Comparison of ENCODE assay signal across 16 mouse cellular contexts in the genomic region with DNA sequence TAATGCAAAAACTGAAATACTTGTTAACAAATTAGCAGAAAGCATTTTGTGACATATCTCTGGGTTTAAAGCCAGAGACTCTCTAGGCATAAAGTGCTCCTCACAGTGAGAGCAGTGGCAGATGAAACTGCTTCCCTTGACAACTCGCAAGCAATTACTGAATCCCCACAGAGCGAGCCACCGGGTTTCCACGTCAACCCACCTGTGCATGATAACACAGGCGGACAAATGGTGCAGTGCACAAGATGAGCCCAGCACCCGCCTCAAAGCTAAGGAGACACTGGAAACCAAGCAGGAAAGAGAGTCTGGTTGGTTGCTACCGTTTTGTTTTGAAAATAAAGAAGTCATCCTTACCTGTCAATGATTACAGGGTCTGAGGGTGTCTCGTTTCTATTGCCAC. TPM values are rescaled to one million over a fixed set of nuclear protein-coding genes. Genes with fewer than 3 reads are reported as not detected.
DNase-seq lines count a peak whose midpoint lies in the region; ATAC-seq lines count a peak whose summit lies in the region.
"Had no signal": no experiment of that assay in that cellular context is flagged by ENCODE, and none has a peak within 500 bp of the region (broad histone marks: within the 10 kb centered on the region; RNA-seq: fewer than 3 reads in every experiment).

No protein-coding gene starts in this region.

- H3K4me1 ChIP-seq in limb, embryonic 11.5 days (ENCODE audit: control insufficient read depth, insufficient read depth, low read length): peaks cover 51% of the 10 kb centered on the region
- H3K4me1 ChIP-seq in limb, embryonic 10.5 days: peaks cover 91% of the 10 kb centered on the region
- H3K4me1 ChIP-seq in hindbrain, embryonic 11.5 days (replicated peaks; ENCODE audit: control insufficient read depth, insufficient read depth, low read length): peaks cover 21% of the 10 kb centered on the region; the same call in 1 of the 2 replicates
- peaks cover 38% of the 10 kb centered on the region for H3K4me1 ChIP-seq in midbrain, embryonic 11.5 days (ENCODE audit: control insufficient read depth, insufficient read depth, low read length)
- peaks cover 10% of the 10 kb centered on the region for H3K4me1 ChIP-seq in liver, embryonic 12.5 days

- H3K4me2 ChIP-seq in limb, embryonic 11.5 days (ENCODE audit: low read depth, severe bottlenecking): peak overlapping the region; percentile 24
- H3K4me2 ChIP-seq in hindbrain, embryonic 11.5 days (replicated peaks; ENCODE audit: low read depth, low read length): peak overlapping the region; percentile 34
- H3K4me2 ChIP-seq in midbrain, embryonic 11.5 days: peak overlapping the region; percentile 29
- no peak overlapping the region for H3K4me2 ChIP-seq in liver, embryonic 12.5 days
- H3K4me2 ChIP-seq: forebrain, embryonic 15.5 days; liver, embryonic 11.5 days had no signal

- no peak overlapping the region for H3K27ac ChIP-seq in limb, embryonic 11.5 days (replicated peaks; ENCODE audit: low read depth, low read length)
- no peak overlapping the region for H3K27ac ChIP-seq in limb, embryonic 10.5 days
- H3K27ac ChIP-seq in hindbrain, embryonic 11.5 days (ENCODE audit: low read depth, low read length): no peak overlapping the region
- H3K27ac ChIP-seq in midbrain, embryonic 11.5 days (ENCODE audit: low read depth, low read length): no peak overlapping the region; the same call in 1 of the 2 replicates
- no peak overlapping the region for H3K27ac ChIP-seq in liver, embryonic 12.5 days
- H3K27ac ChIP-seq: forebrain, embryonic 15.5 days had no signal

- H3K27me3 ChIP-seq in limb, embryonic 11.5 days (ENCODE audit: control insufficient read depth, insufficient read depth, low read length): peaks cover 10% of the 10 kb centered on the region
- peaks cover 56% of the 10 kb centered on the region for H3K27me3 ChIP-seq in limb, embryonic 10.5 days (ENCODE audit: low read depth, poor library complexity, severe bottlenecking)
- H3K27me3 ChIP-seq in hindbrain, embryonic 11.5 days (ENCODE audit: control insufficient read depth, insufficient read depth, low read length): peaks cover 4% of the 10 kb centered on the region
- H3K27me3 ChIP-seq in midbrain, embryonic 11.5 days (ENCODE audit: control insufficient read depth, insufficient read depth, low read length): peaks cover 48% of the 10 kb centered on the region
- peaks cover 84% of the 10 kb centered on the region for H3K27me3 ChIP-seq in liver, embryonic 12.5 days (replicated peaks)

- no peak overlapping the region; the same call in 1 of the 2 replicates for H3K4me3 ChIP-seq in limb, embryonic 11.5 days (ENCODE audit: low read depth, low read length)
- no peak overlapping the region for H3K4me3 ChIP-seq in limb, embryonic 10.5 days
- peak overlapping the region; percentile 23 for H3K4me3 ChIP-seq in hindbrain, embryonic 11.5 days (ENCODE audit: low read depth, low read length)
- H3K4me3 ChIP-seq in midbrain, embryonic 11.5 days (ENCODE audit: low read depth, low read length): peak overlapping the region; percentile 25
- no peak overlapping the region for H3K4me3 ChIP-seq in liver, embryonic 12.5 days
- H3K4me3 ChIP-seq: forebrain, embryonic 15.5 days had no signal

- H3K9me3 ChIP-seq in limb, embryonic 11.5 days (ENCODE audit: control insufficient read depth, low read length): no peaks in the 10 kb centered on the region
- no peaks in the 10 kb centered on the region for H3K9me3 ChIP-seq in limb, embryonic 10.5 days (replicated peaks)
- no peaks in the 10 kb centered on the region for H3K9me3 ChIP-seq in hindbrain, embryonic 11.5 days (ENCODE audit: control insufficient read depth, low read length)
- no peaks in the 10 kb centered on the region for H3K9me3 ChIP-seq in midbrain, embryonic 11.5 days (ENCODE audit: control insufficient read depth, low read length)
- H3K9me3 ChIP-seq in liver, embryonic 12.5 days (replicated peaks): no peaks in the 10 kb centered on the region
- H3K9me3 ChIP-seq: forebrain, embryonic 15.5 days had no signal

- WGBS in limb, embryonic 11.5 days: 12% methylated on average over 8 of the region's 8 CpGs
- 6% methylated on average over 8 of the region's 8 CpGs for whole genome bisulfite sequencing in limb, embryonic 10.5 days
- WGBS in hindbrain, embryonic 11.5 days: 10% methylated on average over 8 of the region's 8 CpGs
- 22% methylated on average over 8 of the region's 8 CpGs for WGBS in midbrain, embryonic 11.5 days
- WGBS in liver, embryonic 12.5 days (ENCODE audit: insufficient replicate concordance): 19% methylated on average over 8 of the region's 8 CpGs

- no peaks in the 10 kb centered on the region for H3K36me3 ChIP-seq in limb, embryonic 11.5 days (ENCODE audit: control insufficient read depth, insufficient read depth, low read length)
- H3K36me3 ChIP-seq in limb, embryonic 10.5 days: peaks cover 8% of the 10 kb centered on the region; the same call in 1 of the 2 replicates
- no peaks in the 10 kb centered on the region for H3K36me3 ChIP-seq in hindbrain, embryonic 11.5 days (ENCODE audit: control insufficient read depth, insufficient read depth, low read length)
- H3K36me3 ChIP-seq in midbrain, embryonic 11.5 days (ENCODE audit: control insufficient read depth, insufficient read depth, low read length): no peaks in the 10 kb centered on the region
- no peaks in the 10 kb centered on the region for H3K36me3 ChIP-seq in liver, embryonic 12.5 days
- H3K36me3 ChIP-seq: forebrain, embryonic 15.5 days had no signal

- no peak overlapping the region for H3K9ac ChIP-seq in limb, embryonic 11.5 days (ENCODE audit: low read length)
- no peak overlapping the region for H3K9ac ChIP-seq in hindbrain, embryonic 11.5 days (ENCODE audit: low read depth, low read length)
- H3K9ac ChIP-seq in midbrain, embryonic 11.5 days (ENCODE audit: low read length): peak overlapping the region; percentile 45
- no peak overlapping the region for H3K9ac ChIP-seq in liver, embryonic 12.5 days
- H3K9ac ChIP-seq: forebrain, embryonic 15.5 days had no signal

- no peak for DNase-seq in limb, embryonic 11.5 days (ENCODE audit: low spot score)
- no peak for DNase-seq in limb, embryonic 10.5 days (ENCODE audit: low spot score)
- DNase-seq in hindbrain, embryonic 11.5 days (ENCODE audit: low spot score): no peak
- peak; percentile 90 for DNase-seq in midbrain, embryonic 11.5 days (ENCODE audit: low spot score, missing footprints)
- DNase-seq in ovary, postnatal 36 days (ENCODE audit: low spot score): no peak
- DNase-seq: adrenal gland, adult 2 months; gastrocnemius, postnatal 36 days; kidney, adult 11 months; lung, postnatal 14 days; right cerebral cortex, postnatal 14 days; thymus, postnatal 25 days had no signal

- ATAC-seq in limb, embryonic 11.5 days (ENCODE audit: insufficient number of reproducible peaks, low FRiP score, low TSS enrichment, low read depth): no peak
- no peak for ATAC-seq in hindbrain, embryonic 11.5 days (ENCODE audit: low FRiP score)
- ATAC-seq in midbrain, embryonic 11.5 days (ENCODE audit: low FRiP score): no peak
- no peak for ATAC-seq in liver, embryonic 12.5 days
- ATAC-seq in granulocyte monocyte progenitor cell, adult 5-6 weeks (replicated peaks; ENCODE audit: poor library complexity, severe bottlenecking): no peak
- ATAC-seq: forebrain, embryonic 15.5 days had no signal

RNA-seq across cellular contexts. Expression of a gene that starts 7.1 kb away (rescaled TPM):
- polyA plus RNA-seq in limb, embryonic 11.5 days (2014; fragmentation: Nextera tagmentation; extraction: Ambion mirVana): 9.8 and 10.3 TPM in 2 replicates
- 3.1 and 6.3 TPM in 2 replicates for polyA plus RNA-seq in limb, embryonic 10.5 days (2016; fragmentation: Nextera tagmentation; extraction: Ambion mirVana)
- polyA plus RNA-seq in hindbrain, embryonic 11.5 days (2014; fragmentation: Nextera tagmentation; extraction: Ambion mirVana): 14.0 and 15.9 TPM in 2 replicates
- 11.2 and 12.7 TPM in 2 replicates for polyA plus RNA-seq in midbrain, embryonic 11.5 days (2014; fragmentation: Nextera tagmentation; extraction: Ambion mirVana)
- polyA plus RNA-seq in liver, embryonic 12.5 days (2016; fragmentation: Nextera tagmentation; extraction: Ambion mirVana): 0.07 and 0.10 TPM in 2 replicates
- total RNA-seq in granulocyte monocyte progenitor cell, adult 5-6 weeks (2014; fragmentation: Nextera tagmentation): 0.56 TPM in 1 of 2 replicates, not detected in the other
- total RNA-seq in granulocyte monocyte progenitor cell, adult 5-6 weeks (2017): not detected in 2 replicates
- total RNA-seq: monocyte, adult 5-6 weeks had no signal

Comparison
In these comparisons a context has a peak if more than half of its experiments do, and no peak if none do; other contexts are left out.
1. H3K4me3 ChIP-seq: peak in hindbrain, embryonic 11.5 days (single experiment) and midbrain, embryonic 11.5 days (single experiment); none in limb, embryonic 11.5 days (single experiment), limb, embryonic 10.5 days (single experiment) and liver, embryonic 12.5 days (single experiment).